Mouse (Mus musculus): ENCODE results near the gene Mindy4.

Mindy4 gene

DNA sequence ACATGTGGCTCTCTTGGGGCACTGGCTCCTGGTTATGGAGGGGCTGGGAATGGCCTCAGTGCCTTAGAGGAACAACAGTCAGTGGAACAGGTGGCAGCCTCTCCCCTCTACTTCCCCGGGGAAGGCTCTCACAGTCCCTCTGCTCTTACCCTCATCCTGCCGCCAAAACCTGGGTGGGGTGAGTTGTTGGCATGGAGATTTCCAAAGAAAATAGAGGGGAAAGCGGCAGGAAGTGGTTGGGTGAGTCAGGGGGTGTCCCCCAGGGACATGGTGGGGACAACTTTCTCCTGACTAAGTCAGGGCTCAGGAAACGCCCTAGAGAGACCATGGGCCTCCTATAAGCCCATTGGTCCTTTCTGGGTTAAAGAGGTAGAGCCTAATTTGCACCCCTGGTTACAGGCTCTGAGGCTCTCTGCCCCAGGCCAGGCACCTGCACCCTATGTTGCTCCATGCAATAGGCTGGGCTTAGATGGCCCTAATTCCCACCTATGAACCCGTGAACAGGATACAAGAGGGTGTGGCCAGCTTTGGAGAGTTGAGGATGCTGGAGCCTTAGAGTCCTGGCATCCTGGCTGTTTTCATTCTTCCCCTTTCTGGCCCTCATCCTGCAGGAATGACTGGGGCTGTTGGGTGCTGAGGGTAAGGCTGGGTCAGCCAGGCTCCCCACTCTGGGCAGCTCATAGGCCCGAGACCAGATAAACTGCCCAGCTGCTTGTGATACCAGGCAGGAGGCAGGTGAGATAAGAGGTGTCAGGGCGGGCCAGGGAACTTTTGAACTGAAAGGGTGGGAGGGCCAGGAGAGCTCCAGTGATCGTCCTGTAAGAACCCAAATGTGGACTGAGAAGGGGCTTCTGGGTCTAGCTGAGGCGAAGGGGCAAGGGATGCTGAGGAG is 136.0 kb downstream of the Mindy4 start:
- in situ Hi-C loops (cut with MboI, MseI) = no loop called here

- in situ Hi-C loops (cut with MboI, MseI) = no loop called here
Observed at GRCm38 (mm10) chr6:55341688-55342087, 138.5 kb downstream of the Mindy4 start.

DNA sequence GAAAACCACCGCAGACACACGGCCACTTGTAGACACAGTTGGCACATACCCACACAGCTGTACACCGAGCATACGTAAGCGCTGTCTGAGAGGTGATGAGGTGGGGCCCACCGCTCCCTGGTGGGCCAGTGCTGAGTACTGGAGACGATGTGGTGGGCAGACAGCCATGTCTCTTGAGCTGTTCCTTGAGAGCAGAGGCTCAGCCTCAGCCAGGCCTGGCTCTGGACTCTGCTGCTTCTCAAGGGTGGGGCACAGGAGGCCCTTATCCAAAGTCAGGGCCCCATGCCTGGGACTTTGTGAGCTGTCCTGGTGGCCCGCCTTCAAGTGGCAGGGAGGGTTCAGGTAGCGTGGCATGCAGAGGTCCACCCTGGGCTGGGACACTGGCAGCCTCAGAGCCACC is 139.1 kb downstream of the Mindy4 start:
- in situ Hi-C loops (cut with MboI, MseI) = no loop called here

- in situ Hi-C loops (cut with MboI, MseI) = no loop called here
Observed at GRCm38 (mm10) chr6:55343446-55343845, 140.3 kb downstream of the Mindy4 start.

DNA sequence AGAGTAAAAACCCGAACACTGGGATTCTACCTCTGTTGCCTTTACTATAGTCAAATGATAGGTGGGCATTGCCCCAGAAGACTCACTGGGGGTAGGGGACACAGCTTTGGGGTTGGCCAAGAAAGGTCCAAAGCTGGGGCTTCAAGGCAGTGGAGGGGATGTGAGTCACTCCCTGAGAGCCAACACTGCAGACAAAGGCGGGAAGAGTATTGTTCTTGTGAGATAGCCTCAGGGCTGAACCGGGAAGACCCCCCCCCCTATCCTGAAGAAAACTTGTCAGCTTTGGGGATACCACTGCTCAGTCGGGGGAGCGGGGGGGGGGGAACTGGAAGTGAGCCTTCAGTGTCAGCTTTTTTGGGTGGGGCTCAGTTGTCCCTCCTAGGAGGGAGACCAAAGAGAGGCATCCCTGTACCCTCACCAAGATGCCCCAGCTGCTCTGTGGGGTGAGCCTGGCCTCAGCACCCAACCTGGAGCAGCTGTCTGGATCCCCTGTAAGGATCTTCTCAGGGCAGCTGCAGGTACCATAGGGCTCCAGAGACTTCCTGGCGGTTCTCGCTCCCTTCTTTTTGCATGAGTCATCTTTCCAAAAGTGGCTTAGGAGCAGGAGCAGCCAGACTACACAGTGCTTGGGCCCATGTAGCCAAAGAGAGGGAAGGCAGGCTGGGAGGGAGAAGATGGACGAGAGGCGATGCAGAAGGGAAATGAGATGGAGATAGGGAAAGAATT is 141.3 kb downstream of the Mindy4 start:
- in situ Hi-C loops (cut with MboI, MseI) = no loop called here

DNA sequence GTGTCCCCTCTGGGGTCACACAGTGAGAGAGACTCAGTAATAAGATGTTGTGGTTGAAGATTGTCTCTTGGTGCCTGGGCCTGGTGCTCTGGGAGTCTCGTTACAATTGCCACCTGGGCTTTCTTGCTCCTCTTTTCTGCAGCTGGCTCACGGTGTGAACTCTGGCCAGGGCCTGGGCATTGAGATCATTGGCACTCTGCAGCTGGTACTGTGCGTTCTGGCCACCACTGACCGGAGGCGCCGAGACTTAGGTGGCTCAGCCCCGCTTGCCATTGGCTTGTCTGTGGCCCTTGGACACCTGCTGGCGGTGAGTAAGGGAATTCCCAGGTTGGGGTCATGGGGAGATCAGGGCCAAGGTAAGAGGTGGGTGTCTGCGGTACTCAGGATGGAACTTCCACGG is 142.1 kb downstream of the Mindy4 start:
- in situ Hi-C loops (cut with MboI, MseI) = no loop called here

- in situ Hi-C loops (cut with MboI, MseI) = no loop called here
Observed at GRCm38 (mm10) chr6:55346491-55346890, 143.3 kb downstream of the Mindy4 start.

DNA sequence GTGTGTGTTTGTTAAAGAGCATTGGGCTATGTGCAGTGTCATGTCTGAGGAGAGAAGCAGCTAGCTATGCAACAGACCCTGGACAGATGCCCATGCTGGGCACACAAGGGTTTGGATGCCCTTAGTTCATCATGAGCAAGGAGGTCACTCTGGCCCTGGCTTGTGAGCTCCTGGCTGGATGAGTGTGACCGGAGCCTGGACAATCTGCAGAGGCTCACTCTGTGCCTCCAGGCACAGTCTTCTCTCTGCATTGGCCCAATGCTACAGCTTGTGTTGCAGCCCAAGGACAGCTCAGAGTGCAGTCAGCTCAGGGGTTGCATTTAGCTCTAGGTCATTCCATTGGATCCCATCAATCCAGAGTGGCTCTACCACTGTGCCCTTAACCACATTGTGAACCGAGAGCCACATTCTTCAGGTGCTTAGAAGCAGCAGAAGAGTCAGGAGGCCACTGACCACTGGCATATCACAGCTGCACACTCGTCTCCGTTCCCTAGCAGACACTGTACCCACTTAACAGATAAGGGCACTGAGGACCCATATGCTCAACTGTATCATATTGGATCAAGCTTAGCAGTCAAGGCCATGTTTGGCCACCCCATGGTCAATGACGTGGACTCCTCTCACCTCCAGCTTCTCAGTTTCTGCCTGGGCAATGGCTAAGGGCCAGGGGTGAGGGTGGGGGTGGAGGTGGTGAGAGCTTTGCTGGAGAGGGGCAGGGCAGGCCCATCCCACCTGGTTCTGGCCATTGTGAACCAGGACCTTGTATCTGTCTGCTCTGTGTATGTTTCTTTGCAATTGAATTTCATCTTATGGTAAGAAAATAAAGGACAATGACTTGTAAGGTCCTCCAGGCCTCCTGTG is 144.8 kb downstream of the Mindy4 start:
- in situ Hi-C loops (cut with MboI, MseI) = no loop called here

DNA sequence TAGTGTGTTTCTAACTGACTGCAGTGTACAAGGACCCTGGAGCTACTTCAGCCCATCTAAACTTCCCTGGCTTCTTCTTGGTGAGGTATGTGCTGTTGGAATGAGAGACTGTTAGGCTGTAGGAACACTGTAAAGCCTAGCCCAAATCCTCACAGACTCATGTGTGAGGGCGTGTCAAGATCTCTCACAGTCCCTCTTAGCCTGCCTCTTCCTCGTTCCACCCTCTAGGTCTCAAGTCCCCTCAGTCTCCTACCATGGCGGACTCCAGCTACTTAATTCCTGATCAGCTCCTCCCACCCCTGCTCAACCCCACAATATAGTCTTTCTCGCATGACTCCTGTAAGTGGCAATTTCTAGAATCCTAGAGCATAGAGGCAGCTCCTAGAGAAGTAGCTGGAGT is 146.0 kb downstream of the Mindy4 start:
- in situ Hi-C loops (cut with MboI, MseI) = no loop called here

DNA sequence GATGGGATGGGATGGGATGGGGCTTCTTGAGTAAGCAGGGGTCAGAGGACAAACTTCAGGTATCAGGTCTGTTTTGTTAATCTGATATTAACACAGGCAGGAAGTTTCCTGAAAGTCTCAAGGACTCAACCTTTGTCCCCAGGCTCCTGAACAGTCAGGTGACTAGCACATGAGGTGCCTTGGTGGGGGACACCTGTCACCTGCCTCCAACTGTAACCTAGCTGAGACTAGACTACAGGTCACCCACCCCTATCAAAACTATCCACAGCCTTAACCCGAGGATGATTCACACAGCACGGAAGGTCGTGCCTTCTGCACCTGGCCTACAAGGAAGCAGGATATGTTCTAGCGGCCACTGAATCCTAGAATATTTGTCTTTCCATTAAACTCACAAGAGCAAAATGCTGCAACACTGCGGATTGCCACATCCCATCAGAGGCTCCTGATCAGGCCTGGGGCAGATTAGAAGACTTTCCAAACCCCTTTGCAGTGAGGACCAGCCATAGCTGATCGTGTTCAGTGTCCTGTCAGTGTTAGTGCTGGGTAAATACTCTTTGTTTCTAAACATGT is 147.3 kb downstream of the Mindy4 start:
- in situ Hi-C loops (cut with MboI, MseI) = no loop called here

GRCm38 (mm10) chr6:55351712-55352111 is 148.5 kb downstream of the Mindy4 start:
- in situ Hi-C loops (cut with MboI, MseI) = no loop called here

GRCm38 (mm10) chr6:55353711-55354445 is 150.7 kb downstream of the Mindy4 start:
- in situ Hi-C loops (cut with MboI, MseI) = no loop called here

DNA sequence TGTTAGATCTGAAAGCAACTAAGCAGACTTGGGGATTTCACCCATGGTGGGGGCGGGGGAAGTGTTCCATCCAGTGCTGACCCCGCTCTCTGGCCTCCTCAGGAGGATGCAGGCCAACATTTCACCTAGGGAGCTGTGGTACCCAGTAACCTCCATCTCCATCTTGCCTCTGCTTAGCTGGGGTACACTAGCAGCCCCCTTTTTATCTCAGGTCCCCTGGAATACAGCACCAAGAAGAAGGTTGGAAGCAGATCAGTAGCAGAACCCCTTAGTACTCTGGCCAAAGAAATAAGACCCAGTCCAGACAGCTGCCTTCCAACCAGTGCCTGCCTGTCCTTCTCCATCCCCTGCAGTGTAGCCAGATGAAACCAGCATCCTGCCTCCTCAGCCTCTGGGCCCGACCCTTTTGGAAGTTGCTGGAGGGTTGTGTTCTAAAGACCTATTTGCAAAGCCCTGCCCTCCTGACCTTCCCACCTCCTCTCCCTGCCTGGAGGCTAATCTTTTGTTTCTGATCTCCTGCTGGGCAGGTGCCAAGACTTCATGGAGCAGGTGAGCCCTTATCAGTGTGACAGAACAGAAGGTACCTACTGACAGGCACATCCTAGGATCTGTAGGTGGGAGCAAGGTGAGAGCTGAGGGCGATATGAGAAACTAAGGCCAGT is 151.4 kb downstream of the Mindy4 start:
- in situ Hi-C loops (cut with MboI, MseI) = no loop called here

GRCm38 (mm10) chr6:55355575-55355974 is 152.4 kb downstream of the Mindy4 start:
- in situ Hi-C loops (cut with MboI, MseI) = no loop called here

GRCm38 (mm10) chr6:55356017-55356703 is 153.0 kb downstream of the Mindy4 start:
- in situ Hi-C loops (cut with MboI, MseI) = no loop called here

DNA sequence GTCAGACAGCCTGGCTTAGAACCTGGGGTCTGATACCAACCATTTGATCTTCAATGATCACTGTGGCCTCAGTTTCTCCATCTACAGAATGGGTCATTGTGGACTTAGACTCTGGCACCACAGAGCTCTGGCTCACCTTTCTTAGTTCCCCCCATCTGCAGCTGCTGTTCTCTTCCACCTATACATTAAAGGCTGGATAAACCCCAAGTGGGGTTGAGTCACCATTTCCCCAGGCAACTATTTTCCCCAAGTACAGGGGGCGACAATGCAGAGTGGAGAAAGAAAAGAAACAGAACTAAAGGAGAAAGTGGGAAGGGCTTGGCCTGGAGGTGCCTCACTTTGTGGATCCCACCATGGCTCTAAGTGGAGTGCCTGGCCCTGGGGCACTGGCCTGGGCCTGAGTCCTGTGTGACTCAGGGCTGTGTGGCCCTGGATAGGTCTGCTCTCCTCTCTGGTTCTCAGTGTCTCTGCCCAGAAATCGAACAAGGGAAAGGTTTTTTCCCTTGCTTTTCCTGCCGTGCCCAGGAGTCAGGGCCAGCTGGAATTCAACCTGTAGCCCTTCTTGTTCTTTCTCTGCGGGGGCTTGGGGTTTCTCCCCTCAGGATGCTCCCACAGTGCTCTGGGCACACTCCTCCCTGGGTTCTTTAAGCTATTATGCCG is 153.9 kb downstream of the Mindy4 start:
- in situ Hi-C loops (cut with MboI, MseI) = no loop called here

GRCm38 (mm10) chr6:55357636-55358031 is 154.5 kb downstream of the Mindy4 start:
- in situ Hi-C loops (cut with MboI, MseI) = no loop called here

DNA sequence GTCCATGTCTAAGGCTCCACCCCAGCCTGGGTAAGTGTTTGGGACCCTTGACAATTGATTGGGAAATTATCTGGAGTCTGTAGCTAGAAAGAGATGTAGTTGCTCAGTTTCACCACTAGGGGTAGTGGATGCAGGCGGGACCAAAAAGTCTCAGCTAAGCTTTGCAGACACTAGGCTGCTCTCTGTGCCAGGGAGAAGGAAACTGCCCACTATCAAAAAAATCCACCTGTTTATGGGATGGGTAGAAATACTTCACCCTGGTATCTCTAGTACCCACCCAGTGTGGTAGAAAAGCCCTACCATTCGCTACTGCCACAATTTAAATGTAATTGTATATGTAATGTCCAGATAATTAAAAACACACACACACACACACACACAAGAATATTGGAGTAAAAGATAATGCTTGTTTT is 155.6 kb downstream of the Mindy4 start:
- in situ Hi-C loops (cut with MboI, MseI) = no loop called here

GRCm38 (mm10) chr6:55362663-55363062 is 159.5 kb downstream of the Mindy4 start:
- in situ Hi-C loops (cut with MboI, MseI) = no loop called here

All from T-helper 2 cell (primary cell).